Mouse (Mus musculus): ENCODE measurements around the gene Amigo1.
A peak's percentile ranks its signal among the peaks of the same experiment; 100 is the strongest.
"Not testable (repeated sequence)": the region's sequence is repeated elsewhere in the genome, so short reads cannot be mapped to it uniquely, and the experiment has no call there.

The Amigo1 gene

GRCm38 (mm10) chr3:108210771-108211139, 24.6 kb downstream of the Amigo1 start, which contains the start of gene Atxn7l2:
Atxn7l2 (minus strand) TSS chr3:108210934.
- DNase-seq, result no peak

GRCm38 (mm10) chr3:108211845-108212244, 25.7 kb downstream of the Amigo1 start:
- peak; percentile 38 for DNase-seq

- peak; percentile 25 for DNase-seq
Observed at GRCm38 (mm10) chr3:108212406-108212805, 26.3 kb downstream of the Amigo1 start.

GRCm38 (mm10) chr3:108214734-108215133, 28.6 kb downstream of the Amigo1 start:
- DNase-seq, result no peak

GRCm38 (mm10) chr3:108220661-108221060, 34.5 kb downstream of the Amigo1 start:
- no peak for DNase-seq

- DNase-seq, result no peak
Observed at GRCm38 (mm10) chr3:108225711-108226557, 39.8 kb downstream of the Amigo1 start.

GRCm38 (mm10) chr3:108226558-108227350, 40.6 kb downstream of the Amigo1 start, which contains the start of gene Sypl2:
Sypl2 (minus strand) TSS chr3:108226648.
- no peak for DNase-seq

GRCm38 (mm10) chr3:108227521-108227920, 41.4 kb downstream of the Amigo1 start:
- no peak for DNase-seq

GRCm38 (mm10) chr3:108231646-108232045, 45.5 kb downstream of the Amigo1 start:
- DNase-seq, result no peak

GRCm38 (mm10) chr3:108237474-108238102, 51.5 kb downstream of the Amigo1 start:
- not testable (repeated sequence) for DNase-seq

- no peak for DNase-seq
Observed at GRCm38 (mm10) chr3:108241243-108241839, 55.2 kb downstream of the Amigo1 start.

All from cerebellum, adult 8-10 months (tissue).